Mouse (Mus musculus) olfactory bulb, adult 2 months (tissue): ENCODE measurements around the gene Tbxas1.

Experiments
- CTCF ChIP-seq: fragments of 200-500 bp; IDR thresholded peaks from 2 replicates; pipeline ENCODE4 v1.5.1; 2012; ENCODE audit warnings: low read depth, mild to moderate bottlenecking, low read length, moderate library complexity; ENCODE audit not compliant: insufficient read depth
- POLR2A ChIP-seq: fragments of 200-500 bp; IDR thresholded peaks from 2 replicates; pipeline ENCODE4 v1.6.1; 2012; ENCODE audit warnings: mild to moderate bottlenecking, low read depth, low read length, moderate library complexity; ENCODE audit not compliant: insufficient read depth

GRCm38 (mm10) chr6:38901636-38902035 is 26.4 kb downstream of the Tbxas1 start:
- TF ChIP-seq CTCF = no peak
- no peak for TF ChIP-seq POLR2A
